Mouse (Mus musculus) liver, embryonic 11.5 days (tissue): ENCODE results near the gene Mthfsd. TPM values are rescaled to one million over a fixed set of nuclear protein-coding genes. Genes with fewer than 3 reads are reported as not detected.

Source experiments
- ATAC-seq: fragments of 200-750 bp; cut with Nextera tagmentation; replicated peaks from 2 replicates; pipeline ENCODE4 v1.8.0; 2017; ENCODE audit warnings: moderate number of reproducible peaks, mild to moderate bottlenecking, moderate TSS enrichment, moderate library complexity; ENCODE audit not compliant: low FRiP score
- DNase-seq: peaks from one replicate; pipeline ENCODE4 v3.0.0-alpha.2; 2017; ENCODE audit warnings: low spot score
- H3K27ac ChIP-seq: fragments of 300-500 bp; sonication (generic); 2 replicates; pipeline ENCODE4 v1.5.1; 2014; ENCODE audit warnings: mild to moderate bottlenecking, low read depth, low read length, control low read depth
- H3K27me3 ChIP-seq: fragments of 300-500 bp; sonication (generic); replicated peaks from 2 replicates; pipeline ENCODE4 v1.6.1; 2014; ENCODE audit warnings: low read length, mixed read lengths; ENCODE audit not compliant: control insufficient read depth, insufficient read depth
- H3K36me3 ChIP-seq: fragments of 300-500 bp; sonication (generic); 2 replicates; pipeline ENCODE4 v1.6.1; 2014; ENCODE audit warnings: mild to moderate bottlenecking, low read length, moderate library complexity, mixed read lengths; ENCODE audit not compliant: control insufficient read depth, insufficient read depth
- H3K4me1 ChIP-seq: fragments of 300-500 bp; sonication (generic); replicated peaks from 2 replicates; pipeline ENCODE4 v1.6.1; 2014; ENCODE audit warnings: low read length, mixed read lengths; ENCODE audit not compliant: control insufficient read depth, insufficient read depth
- H3K4me2 ChIP-seq: fragments of 300-500 bp; sonication (generic); 2 replicates; pipeline ENCODE4 v1.6.1; 2014; ENCODE audit warnings: mild to moderate bottlenecking, control low read depth, moderate library complexity
- H3K4me3 ChIP-seq: fragments of 300-500 bp; sonication (generic); 2 replicates; pipeline ENCODE4 v1.5.1; 2014; ENCODE audit warnings: low read depth, low read length, control low read depth
- H3K9ac ChIP-seq: fragments of 300-500 bp; sonication (generic); 2 replicates; pipeline ENCODE4 v1.6.1; 2014; ENCODE audit warnings: low read depth, low read length, control low read depth
- H3K9me3 ChIP-seq: fragments of 300-500 bp; sonication (generic); 2 replicates; pipeline ENCODE4 v1.6.1; 2016; ENCODE audit warnings: low read length, inconsistent platforms, mixed read lengths; ENCODE audit not compliant: control insufficient read depth
- WGBS: fragments of 180-500 bp; shearing (Covaris S2); extraction: QIAGEN DNeasy Blood & Tissue Kit; methylation state at CpG from one replicate; pipeline ENCODE4 v1.1.7; 2014; 5-methylcytosine and 5-hydroxymethylcytosine counted together
- polyA plus RNA-seq: library from polyadenylated mRNA; unstranded; fragments of >200 nt; fragmentation: Nextera tagmentation; extraction: Ambion mirVana; gene quantifications from 2 replicates; pipeline ENCODE4 v1.2.1, GENCODE M21; 2014

Mthfsd gene
- polyA plus RNA-seq, 1 experiment from 2014 or later, result 48.1 TPM

- ATAC-seq (no peak), DNase-seq (no peak)
- Histone ChIP-seq H3K36me3 (no peaks in the 10 kb centered on the region), H3K9me3 (no peaks in the 10 kb centered on the region), H3K4me1 (peaks cover 13% of the 10 kb centered on the region), H3K9ac (peak overlapping the region; percentile 87), H3K27me3 (peaks cover 10% of the 10 kb centered on the region), H3K27ac (no peak overlapping the region), H3K4me2 (peak overlapping the region; percentile 93), H3K4me3 (peak overlapping the region; percentile 91)
- WGBS, result 11% methylated on average over 5 of the region's 5 CpGs
These were observed 465 bp upstream of the Mthfsd start for GRCm38 (mm10) chr8:121108657-121109056.

DNA sequence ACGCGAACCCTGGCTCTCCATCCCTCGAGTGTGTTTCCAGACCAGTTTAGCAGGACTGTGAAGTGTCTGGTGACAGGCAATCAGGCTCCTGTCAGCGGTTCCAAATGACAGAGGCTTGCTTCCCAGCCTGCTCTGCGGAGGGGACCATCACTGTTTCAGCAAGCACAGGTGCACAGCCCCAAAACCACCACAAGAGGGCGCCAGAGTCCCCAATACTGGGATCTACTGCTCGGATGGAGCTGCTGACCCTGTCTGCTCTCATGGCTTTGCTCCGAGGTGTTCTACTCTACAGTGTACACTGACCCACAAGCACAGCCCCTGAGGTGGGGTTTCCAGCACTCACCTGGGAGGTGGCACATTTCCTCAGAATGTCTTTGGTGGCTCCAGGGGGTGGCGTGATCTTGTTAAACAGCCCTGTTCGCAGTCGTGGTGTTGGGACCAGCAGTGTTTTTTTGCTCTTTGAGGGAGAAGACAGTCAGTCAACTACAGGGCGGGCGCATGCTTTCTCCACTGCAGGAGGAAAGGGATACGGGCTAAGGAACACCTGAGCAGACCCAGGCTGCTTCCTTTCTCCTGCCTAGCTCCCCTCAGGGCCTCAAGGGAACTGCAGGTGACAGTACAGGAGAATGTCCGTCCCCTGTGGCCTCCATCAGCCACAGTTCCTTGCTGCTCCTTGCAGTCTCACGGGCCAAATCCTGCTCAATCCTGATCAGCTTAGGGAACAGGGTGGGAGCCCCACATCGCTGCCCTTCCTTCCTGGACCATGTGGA is 4.0 kb downstream of the Mthfsd start:
- Histone ChIP-seq H3K36me3 (peaks cover 31% of the 10 kb centered on the region; the same call in 1 of the 2 replicates), H3K9ac (no peak overlapping the region), H3K27me3 (no peaks in the 10 kb centered on the region), H3K4me1 (peaks cover 11% of the 10 kb centered on the region), H3K4me2 (no peak overlapping the region), H3K4me3 (no peak overlapping the region), H3K27ac (no peak overlapping the region), H3K9me3 (no peaks in the 10 kb centered on the region)
- DNase-seq (peak; percentile 81), ATAC-seq (no peak)
- 50% methylated on average over 17 of the region's 17 CpGs for WGBS

- ATAC-seq (no peak), DNase-seq (no peak)
- Histone ChIP-seq H3K4me3 (no peak overlapping the region), H3K27ac (no peak overlapping the region), H3K9me3 (no peaks in the 10 kb centered on the region), H3K4me2 (no peak overlapping the region), H3K27me3 (peaks cover 41% of the 10 kb centered on the region), H3K9ac (no peak overlapping the region), H3K4me1 (peaks cover 4% of the 10 kb centered on the region; the same call in 1 of the 2 replicates), H3K36me3 (peaks cover 10% of the 10 kb centered on the region)
- WGBS, result 67% methylated on average over 6 of the region's 6 CpGs
These were observed 14.7 kb downstream of the Mthfsd start for GRCm38 (mm10) chr8:121093496-121093895.

DNA sequence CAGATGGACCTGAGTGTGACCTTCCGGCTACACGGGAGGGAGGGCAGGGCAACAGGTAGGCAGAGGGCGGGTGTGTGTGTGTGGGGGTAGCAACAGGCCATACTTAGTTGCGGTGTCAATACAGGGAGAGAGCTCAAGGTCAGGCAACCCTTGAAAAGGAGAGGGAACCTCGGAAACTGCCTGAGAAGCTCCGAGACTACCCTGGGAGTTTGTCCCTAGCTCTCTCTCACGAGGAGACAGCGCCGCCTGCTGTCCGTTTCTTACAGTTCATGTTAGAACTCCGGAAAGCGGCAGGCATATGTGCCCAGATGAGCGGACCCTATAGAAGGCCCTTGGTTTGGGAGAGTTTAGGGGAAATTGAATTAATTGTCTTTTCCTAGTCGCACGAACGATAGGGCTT is 15.6 kb downstream of the Mthfsd start:
- Histone ChIP-seq H3K9ac (no peak overlapping the region), H3K4me3 (no peak overlapping the region), H3K9me3 (no peaks in the 10 kb centered on the region), H3K36me3 (peaks cover 5% of the 10 kb centered on the region; the same call in 1 of the 2 replicates), H3K27ac (no peak overlapping the region), H3K27me3 (peaks cover 49% of the 10 kb centered on the region), H3K4me1 (peaks cover 4% of the 10 kb centered on the region; the same call in 1 of the 2 replicates), H3K4me2 (peak overlapping the region; percentile 8; the same call in 1 of the 2 replicates)
- peak; percentile 37 for ATAC-seq
- no peak for DNase-seq
- 4% methylated on average over 16 of the region's 16 CpGs for WGBS

DNA sequence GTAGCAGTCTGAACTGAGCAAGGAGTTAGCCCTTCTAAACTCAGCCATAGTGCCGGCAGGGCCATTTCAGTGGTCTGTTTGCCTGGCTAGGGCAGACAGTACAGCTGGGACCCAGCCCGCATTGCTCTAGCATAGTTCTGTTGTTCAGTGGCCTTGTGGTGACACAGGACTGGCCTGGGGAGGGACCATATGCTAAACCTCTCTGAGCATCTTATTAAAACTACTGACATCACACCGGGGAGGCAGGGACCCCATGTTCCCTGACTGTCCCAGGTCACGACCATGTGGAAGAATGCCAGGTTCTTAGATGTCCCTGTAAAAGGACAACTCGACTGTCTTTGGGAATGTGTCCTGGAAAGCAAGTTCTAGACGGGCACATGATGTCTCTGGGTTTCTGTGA is 16.1 kb downstream of the Mthfsd start:
- Histone ChIP-seq H3K27ac (no peak overlapping the region), H3K36me3 (no peaks in the 10 kb centered on the region), H3K4me2 (no peak overlapping the region), H3K9ac (no peak overlapping the region), H3K4me3 (no peak overlapping the region), H3K4me1 (peaks cover 4% of the 10 kb centered on the region; the same call in 1 of the 2 replicates), H3K27me3 (peaks cover 54% of the 10 kb centered on the region), H3K9me3 (no peaks in the 10 kb centered on the region)
- 31% methylated on average over 6 of the region's 6 CpGs for WGBS
- ATAC-seq, result no peak
- no peak for DNase-seq

DNA sequence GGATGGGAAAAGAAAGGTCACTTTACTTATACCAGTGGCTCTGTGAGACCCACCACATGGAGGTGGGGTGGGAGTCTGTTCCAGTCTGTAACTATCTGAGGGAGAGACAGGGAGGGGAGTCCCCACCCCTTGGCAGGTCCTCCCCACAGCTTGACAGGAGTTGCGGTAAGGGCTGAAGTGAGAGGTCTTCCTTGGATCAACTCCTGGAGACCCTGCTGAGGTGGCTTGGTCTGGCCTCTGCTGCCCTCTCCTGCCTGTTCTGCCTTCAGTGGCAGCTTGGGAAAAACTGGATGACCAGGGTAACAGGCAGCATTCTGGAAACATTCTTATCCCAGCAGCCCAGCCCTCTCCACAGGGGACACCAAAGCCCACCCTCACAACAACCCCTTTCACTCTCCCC is 17.5 kb downstream of the Mthfsd start:
- Histone ChIP-seq H3K27ac (no peak overlapping the region), H3K4me2 (peak overlapping the region; percentile 20; the same call in 1 of the 2 replicates), H3K36me3 (no peaks in the 10 kb centered on the region), H3K27me3 (peaks cover 69% of the 10 kb centered on the region), H3K9ac (no peak overlapping the region), H3K4me3 (no peak overlapping the region), H3K9me3 (no peaks in the 10 kb centered on the region), H3K4me1 (peaks cover 4% of the 10 kb centered on the region; the same call in 1 of the 2 replicates)
- DNase-seq (no peak), ATAC-seq (no peak)
- WGBS, result 21% methylated on average over 1 of the region's 1 CpGs

- no peak for ATAC-seq
- peak overlapping the region; percentile 65 for H3K4me2 ChIP-seq
- 11% methylated on average over 32 of the region's 32 CpGs for WGBS
- H3K4me3 ChIP-seq, result peak overlapping the region; percentile 37
- no peak for DNase-seq
- H3K9ac ChIP-seq, result peak overlapping the region; percentile 46; the same call in 1 of the 2 replicates
- no peaks in the 10 kb centered on the region for H3K36me3 ChIP-seq
- H3K27ac ChIP-seq, result no peak overlapping the region
- H3K27me3 ChIP-seq, result peaks cover 78% of the 10 kb centered on the region
- H3K9me3 ChIP-seq, result no peaks in the 10 kb centered on the region
- H3K4me1 ChIP-seq, result peaks cover 4% of the 10 kb centered on the region; the same call in 1 of the 2 replicates
These were observed 18.4 kb downstream of the Mthfsd start for GRCm38 (mm10) chr8:121089631-121090380.

- H3K4me3 ChIP-seq, result peak overlapping the region; percentile 37
- H3K9me3 ChIP-seq, result no peaks in the 10 kb centered on the region
- peaks cover 4% of the 10 kb centered on the region; the same call in 1 of the 2 replicates for H3K4me1 ChIP-seq
- peaks cover 85% of the 10 kb centered on the region for H3K27me3 ChIP-seq
- peak overlapping the region; percentile 65 for H3K4me2 ChIP-seq
- DNase-seq (no peak), ATAC-seq (no peak)
- H3K9ac ChIP-seq, result peak overlapping the region; percentile 46; the same call in 1 of the 2 replicates
- H3K36me3 ChIP-seq, result no peaks in the 10 kb centered on the region
- 12% methylated on average over 40 of the region's 40 CpGs for WGBS
- no peak overlapping the region for H3K27ac ChIP-seq
These were observed 19.1 kb downstream of the Mthfsd start for GRCm38 (mm10) chr8:121088871-121089630.
